Mouse (Mus musculus): Measurements from ENCODE around the gene Larp6.

The Larp6 gene

GRCm38 (mm10) chr9:60759436-60760007 is 46.7 kb downstream of the Larp6 start:
- DNase-seq (ENCODE audit: low spot score) = no peak

GRCm38 (mm10) chr9:60765181-60765580 is 52.4 kb downstream of the Larp6 start:
- no peak for DNase-seq (ENCODE audit: low spot score)

- DNase-seq (ENCODE audit: low spot score) = no peak
Observed at GRCm38 (mm10) chr9:60768393-60768792, 55.6 kb downstream of the Larp6 start.

GRCm38 (mm10) chr9:60769711-60770111 is 56.9 kb downstream of the Larp6 start:
- DNase-seq (ENCODE audit: low spot score) = no peak

- no peak for DNase-seq (ENCODE audit: low spot score)
Observed at GRCm38 (mm10) chr9:60773713-60774112, 60.9 kb downstream of the Larp6 start.

- no peak for DNase-seq (ENCODE audit: low spot score)
Observed at GRCm38 (mm10) chr9:60776899-60777298, 64.1 kb downstream of the Larp6 start.

GRCm38 (mm10) chr9:60782057-60782789 is 69.4 kb downstream of the Larp6 start:
- DNase-seq (ENCODE audit: low spot score) = no peak

GRCm38 (mm10) chr9:60785069-60785468 is 72.3 kb downstream of the Larp6 start:
- DNase-seq (ENCODE audit: low spot score) = no peak

GRCm38 (mm10) chr9:60787517-60788110 is 74.8 kb downstream of the Larp6 start:
- no peak for DNase-seq (ENCODE audit: low spot score)

Measured in ovary, postnatal 10 days (tissue).